ENCODE assay signal across 16 mouse cellular contexts in the genomic region with DNA sequence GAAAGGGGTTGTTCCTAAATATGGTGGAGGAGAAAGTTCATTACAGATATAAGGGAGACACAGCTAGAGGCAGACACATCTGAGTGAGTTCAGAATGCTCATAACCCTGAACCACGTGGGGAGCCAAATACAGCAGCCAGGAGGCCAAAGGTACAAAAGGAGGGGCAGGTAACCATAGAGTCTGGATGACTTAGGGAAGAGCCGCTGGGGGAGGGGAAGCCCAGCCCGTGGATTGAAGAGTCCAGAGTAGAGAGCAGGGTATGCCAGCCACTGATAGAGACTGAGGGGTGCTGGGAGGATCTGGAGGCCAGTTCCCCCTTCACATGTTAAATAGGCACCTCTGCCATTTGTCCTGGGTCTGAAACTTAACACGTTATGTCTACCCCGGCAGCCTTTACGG. TPM values are rescaled to one million over a fixed set of nuclear protein-coding genes. Genes with fewer than 3 reads are reported as not detected.
A peak's percentile ranks its signal among the peaks of the same experiment; 100 is the strongest.
DNase-seq lines count a peak whose midpoint lies in the region; ATAC-seq lines count a peak whose summit lies in the region.
"Had no signal": no experiment of that assay in that cellular context is flagged by ENCODE, and none has a peak within 500 bp of the region (broad histone marks: within the 10 kb centered on the region; RNA-seq: fewer than 3 reads in every experiment).

No protein-coding gene starts in this region.

- no peaks in the 10 kb centered on the region for H3K9me3 ChIP-seq in midbrain, embryonic 14.5 days (ENCODE audit: control insufficient read depth, low read length)
- H3K9me3 ChIP-seq: embryonic facial prominence, embryonic 10.5 days; midbrain, embryonic 10.5 days had no signal

- H3K4me2 ChIP-seq in midbrain, embryonic 14.5 days (ENCODE audit: low read length): no peak overlapping the region
- H3K4me2 ChIP-seq: lung, embryonic 14.5 days had no signal

- WGBS in midbrain, embryonic 14.5 days: 65% methylated on average over 6 of the region's 6 CpGs

- no peaks in the 10 kb centered on the region for H3K36me3 ChIP-seq in midbrain, embryonic 14.5 days (ENCODE audit: control insufficient read depth, insufficient read depth, low read length)
- H3K36me3 ChIP-seq: embryonic facial prominence, embryonic 10.5 days; midbrain, embryonic 10.5 days had no signal

- intact Hi-C loops in left cerebral cortex, postnatal 4 days (cut with DNase I): no loop called here

- ATAC-seq in granulocyte monocyte progenitor cell, adult 5-6 weeks (replicated peaks; ENCODE audit: poor library complexity, severe bottlenecking): peak; percentile 15; the same call in 1 of the 2 replicates
- ATAC-seq in megakaryocyte, adult 5-6 weeks (ENCODE audit: poor library complexity, severe bottlenecking): peak; percentile 28
- ATAC-seq in midbrain, embryonic 14.5 days (ENCODE audit: low FRiP score, low TSS enrichment): no peak
- ATAC-seq: inflammation-experienced regulatory T-cells, adult 6 months had no signal

- DNase-seq in kidney, adult 18-20 months: peak; percentile 69
- DNase-seq in kidney, postnatal 4 days: peak; percentile 24 to 59
- DNase-seq in midbrain, embryonic 14.5 days: no peak
- no peak for DNase-seq in spleen, postnatal 36 days (ENCODE audit: low spot score in 2 of 2)
- no peak for DNase-seq in layer of hippocampus, postnatal 10 days (ENCODE audit: low spot score in 2 of 2)
- DNase-seq in left cerebral cortex, postnatal 4 days: no peak
- DNase-seq: cerebellum, adult 9-10 months had no signal

- no peak overlapping the region for H3K9ac ChIP-seq in midbrain, embryonic 14.5 days (replicated peaks; ENCODE audit: low read length)
- H3K9ac ChIP-seq: lung, embryonic 14.5 days had no signal

- H3K27me3 ChIP-seq in midbrain, embryonic 14.5 days (ENCODE audit: control insufficient read depth, insufficient read depth, low read length): no peaks in the 10 kb centered on the region

- peaks cover 12% of the 10 kb centered on the region for H3K4me1 ChIP-seq in midbrain, embryonic 14.5 days (ENCODE audit: control insufficient read depth, insufficient read depth, low read length)

- H3K4me3 ChIP-seq in midbrain, embryonic 14.5 days (replicated peaks; ENCODE audit: low read depth, low read length): no peak overlapping the region
- H3K4me3 ChIP-seq: embryonic facial prominence, embryonic 10.5 days; midbrain, embryonic 10.5 days had no signal

- no peak overlapping the region for H3K27ac ChIP-seq in midbrain, embryonic 14.5 days (replicated peaks; ENCODE audit: low read depth, low read length)
- H3K27ac ChIP-seq: embryonic facial prominence, embryonic 10.5 days; midbrain, embryonic 10.5 days had no signal

RNA-seq across cellular contexts. Expression of a gene that starts 28.7 kb away (rescaled TPM):
- not detected in 2 replicates for total RNA-seq in granulocyte monocyte progenitor cell, adult 5-6 weeks (2014; fragmentation: Nextera tagmentation)
- total RNA-seq in granulocyte monocyte progenitor cell, adult 5-6 weeks (2017): not detected in 2 replicates
- total RNA-seq in megakaryocyte, adult 5-6 weeks (2015): not detected in 2 replicates
- not detected in 2 replicates for total RNA-seq in megakaryocyte, adult 5-6 weeks (2017)
- polyA plus RNA-seq in midbrain, embryonic 14.5 days (2014; fragmentation: Nextera tagmentation; extraction: Ambion mirVana): not detected in 2 replicates
- total RNA-seq in layer of hippocampus, postnatal 10 days (2021): not detected
- not detected for total RNA-seq in left cerebral cortex, postnatal 4 days (2021)
- total RNA-seq: left cerebral cortex, postnatal 10 days had no signal
- polyA plus RNA-seq: embryonic facial prominence, embryonic 10.5 days; heart, embryonic 16.5 days; inflammation-experienced regulatory T-cells, adult 6 months; lung, embryonic 14.5 days; midbrain, embryonic 10.5 days; neural tube, embryonic 11.5 days had no signal

RNA-seq across cellular contexts. Expression of a gene that starts 29.5 kb away (rescaled TPM):
- total RNA-seq in granulocyte monocyte progenitor cell, adult 5-6 weeks (2014; fragmentation: Nextera tagmentation): 123 and 142 TPM in 2 replicates
- 119 and 134 TPM in 2 replicates for total RNA-seq in granulocyte monocyte progenitor cell, adult 5-6 weeks (2017)
- 81.2 and 94.3 TPM in 2 replicates for total RNA-seq in megakaryocyte, adult 5-6 weeks (2015)
- 87.9 and 89.8 TPM in 2 replicates for total RNA-seq in megakaryocyte, adult 5-6 weeks (2017)
- polyA plus RNA-seq in midbrain, embryonic 14.5 days (2014; fragmentation: Nextera tagmentation; extraction: Ambion mirVana): 56.4 and 63.5 TPM in 2 replicates
- 10 to 100 TPM; 64.7 to 69.3 TPM for total RNA-seq in layer of hippocampus, postnatal 10 days (2021)
- 100 to 1,000 TPM in 1 of 2 experiments, 10 to 100 TPM in 1; 98.9 to 122 TPM for total RNA-seq in left cerebral cortex, postnatal 4 days (2021)

Comparison
In these comparisons a context has a peak if more than half of its experiments do, and no peak if none do; other contexts are left out.
1. DNase-seq: peak in kidney, adult 18-20 months (single experiment) and kidney, postnatal 4 days (2 of 2); none in midbrain, embryonic 14.5 days (single experiment), spleen, postnatal 36 days (0 of 2), layer of hippocampus, postnatal 10 days (0 of 2) and left cerebral cortex, postnatal 4 days (single experiment).